Mouse (Mus musculus) hindbrain, embryonic 10.5 days (tissue): ENCODE measurements around the gene Rgs19. TPM values are rescaled to one million over a fixed set of nuclear protein-coding genes. Genes with fewer than 3 reads are reported as not detected.
A peak's percentile ranks its signal among the peaks of the same experiment; 100 is the strongest.

Source experiments
- DNase-seq: peaks from one replicate; pipeline ENCODE4 v3.0.0-alpha.2; 2017; ENCODE audit warnings: low spot score
- H3K27ac ChIP-seq: fragments of 300-500 bp; sonication (generic); 2 replicates; pipeline ENCODE4 v1.5.1; 2016; ENCODE audit warnings: mild to moderate bottlenecking, moderate library complexity
- H3K27me3 ChIP-seq: fragments of 300-500 bp; sonication (generic); 2 replicates; pipeline ENCODE4 v1.6.1; 2016; ENCODE audit warnings: mild to moderate bottlenecking; ENCODE audit not compliant: poor library complexity, insufficient read depth, severe bottlenecking
- H3K36me3 ChIP-seq: fragments of 300-500 bp; sonication (generic); 2 replicates; pipeline ENCODE4 v1.6.1; 2016; ENCODE audit warnings: mild to moderate bottlenecking, moderate library complexity
- H3K4me1 ChIP-seq: fragments of 300-500 bp; sonication (generic); replicated peaks from 2 replicates; pipeline ENCODE4 v1.6.1; 2016; ENCODE audit warnings: mild to moderate bottlenecking
- H3K4me3 ChIP-seq: fragments of 300-500 bp; sonication (generic); 2 replicates; pipeline ENCODE4 v1.5.1; 2016; ENCODE audit warnings: mild to moderate bottlenecking, moderate library complexity
- H3K9me3 ChIP-seq: fragments of 300-500 bp; sonication (generic); 2 replicates; pipeline ENCODE4 v1.6.1; 2016; ENCODE audit warnings: mild to moderate bottlenecking, moderate library complexity
- WGBS: fragments of 180-500 bp; shearing (Covaris S2); methylation state at CpG from one replicate; pipeline ENCODE4 v1.1.7; 2016; 5-methylcytosine and 5-hydroxymethylcytosine counted together
- polyA plus RNA-seq: library from polyadenylated mRNA; unstranded; fragments of >200 nt; fragmentation: Nextera tagmentation; extraction: Ambion mirVana; gene quantifications from 2 replicates; pipeline ENCODE4 v1.2.1, GENCODE M21; 2016

The Rgs19 gene
- polyA plus RNA-seq, 1 experiment from 2014 or later: 69.1 TPM

- no peaks in the 10 kb centered on the region for H3K9me3 ChIP-seq
- no peaks in the 10 kb centered on the region for H3K4me1 ChIP-seq
- H3K27me3 ChIP-seq: no peaks in the 10 kb centered on the region
- H3K36me3 ChIP-seq: peaks cover 99% of the 10 kb centered on the region
- WGBS: 89% methylated on average over 2 of the region's 2 CpGs
- DNase-seq: peak; percentile 58
- no peak overlapping the region for H3K27ac ChIP-seq
- no peak overlapping the region for H3K4me3 ChIP-seq
These were observed 49.4 kb downstream of the Rgs19 start for GRCm38 (mm10) chr2:181644361-181644760.

Other genes starting within 250 kb of the Rgs19 start
- 18.6 and 22.2 TPM in 2 replicates for gene Zbtb46, start 234.6 kb downstream of the Rgs19 start, polyA plus RNA-seq
- 0.08 TPM in 1 of 2 replicates, not detected in the other for gene Abhd16b, start 200.8 kb downstream of the Rgs19 start, polyA plus RNA-seq
- 161 and 169 TPM in 2 replicates for gene Tpd52l2, start 196.8 kb downstream of the Rgs19 start, polyA plus RNA-seq
- gene Dnajc5, start 173.5 kb downstream of the Rgs19 start, polyA plus RNA-seq: 101 and 108 TPM in 2 replicates
- 52.9 and 56.8 TPM in 2 replicates for gene Uckl1, start 109.1 kb downstream of the Rgs19 start, polyA plus RNA-seq
- gene Prpf6, start 102.1 kb downstream of the Rgs19 start, polyA plus RNA-seq: 65.0 and 77.1 TPM in 2 replicates
- 36.9 and 45.4 TPM in 2 replicates for gene Zfp512b, start 101.2 kb downstream of the Rgs19 start, polyA plus RNA-seq
- gene Samd10, start 94.8 kb downstream of the Rgs19 start, polyA plus RNA-seq: 36.1 and 72.6 TPM in 2 replicates
- gene Gm29797, start 36.9 kb downstream of the Rgs19 start, polyA plus RNA-seq: not detected in 2 replicates
- 21.4 and 21.7 TPM in 2 replicates for gene Sox18, start 22.3 kb downstream of the Rgs19 start, polyA plus RNA-seq
- 14.4 and 17.7 TPM in 2 replicates for gene Tcea2, start 13.7 kb downstream of the Rgs19 start, polyA plus RNA-seq
- gene Lkaaear1, start 4.5 kb upstream of the Rgs19 start, polyA plus RNA-seq: not detected in 2 replicates
- gene Oprl1, start 21.0 kb upstream of the Rgs19 start, polyA plus RNA-seq: 5.6 and 17.3 TPM in 2 replicates
- 18.3 and 33.0 TPM in 2 replicates for gene Myt1, start 69.4 kb upstream of the Rgs19 start, polyA plus RNA-seq
- 21.8 and 24.5 TPM in 2 replicates for gene Pcmtd2, start 143.9 kb upstream of the Rgs19 start, polyA plus RNA-seq
- 99.1 and 102 TPM in 2 replicates for gene Polr3k, start 170.4 kb upstream of the Rgs19 start, polyA plus RNA-seq